Mouse (Mus musculus): ENCODE measurements at regions not wholly inside any gene's neighbourhood (a gene's known extent, or its start where the extent isn't known, plus 50 kb on each side); places are given as distances from the start of the nearest gene placed in this dataset.

DNA sequence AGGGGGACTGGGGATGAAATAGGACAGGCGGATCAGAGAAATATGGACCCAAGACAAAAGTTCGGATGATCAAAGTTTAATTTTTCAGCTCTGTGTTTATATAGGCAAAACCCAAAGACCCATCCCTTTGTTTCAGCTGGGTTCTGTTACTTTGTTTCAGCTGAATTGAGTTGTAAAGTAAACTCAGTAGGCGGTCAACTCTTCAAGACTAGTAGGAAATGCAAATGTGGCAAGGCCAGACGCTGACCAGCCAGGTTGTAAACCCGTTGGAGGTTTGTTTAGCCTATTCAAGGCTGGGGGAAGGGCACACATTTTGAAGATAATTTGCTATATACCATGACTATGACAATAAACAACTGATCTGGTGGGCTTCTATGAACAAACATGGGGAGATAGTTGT, 294.7 kb downstream of the Foxo1 start:
- TF ChIP-seq CTCF (IDR thresholded peaks at IDR 0.05; ENCODE audit: low read depth) = no peak
- no peak for TF ChIP-seq EP300 (IDR thresholded peaks at IDR 0.05; ENCODE audit: low read depth)

Measured in liver, postnatal 0 days (tissue).